Mouse (Mus musculus) heart, postnatal 0 days (tissue): ENCODE results near the gene Isca1.

Source experiments
- CTCF ChIP-seq: IDR thresholded peaks from 2 replicates; pipeline ENCODE4 v1.5.1; 2016; ENCODE audit warnings: antibody characterized with exemption, control low read depth, low read depth
- EP300 ChIP-seq: IDR thresholded peaks from 2 replicates; pipeline ENCODE4 v1.6.1; 2016; ENCODE audit warnings: antibody characterized with exemption, low read depth

DNA sequence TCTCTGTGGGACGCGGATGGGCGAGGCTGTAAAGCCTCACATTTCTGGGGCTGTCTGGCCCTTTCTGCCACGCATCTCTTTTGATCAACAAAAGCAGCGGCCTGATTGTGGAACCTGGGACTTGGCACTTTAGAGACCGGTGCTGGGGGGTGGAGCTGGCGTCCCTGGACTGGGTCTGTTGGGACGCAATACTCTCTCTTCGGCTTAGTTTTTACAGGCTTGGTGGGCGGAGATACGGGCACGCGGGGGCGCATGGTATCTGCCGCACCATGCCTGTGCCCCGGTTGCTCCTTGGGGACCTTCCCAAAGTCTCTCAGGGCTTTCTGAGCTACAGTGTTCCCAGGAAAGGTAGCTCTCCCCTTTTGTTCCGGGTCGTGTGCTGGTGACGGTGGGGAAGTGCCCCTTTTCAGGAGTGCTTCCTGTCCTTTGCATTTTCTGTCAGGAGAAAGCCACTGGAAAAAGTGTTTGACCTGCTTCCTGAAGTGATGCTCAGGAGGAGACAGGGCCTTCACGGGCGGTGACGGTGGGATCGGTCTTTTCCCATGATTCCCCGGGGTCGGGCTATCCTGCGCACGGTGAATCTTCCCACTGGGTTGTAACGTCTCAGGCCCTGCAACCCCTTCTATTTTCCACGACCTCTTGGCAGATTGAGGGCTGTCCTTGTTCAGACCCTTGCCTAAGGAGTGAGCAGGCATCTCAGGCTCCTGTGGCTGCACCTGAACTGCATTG lies 43.3 kb downstream of the Isca1 start:
- no peak for TF ChIP-seq CTCF
- TF ChIP-seq EP300: no peak
